Mouse (Mus musculus): ENCODE data around the gene Ebp. TPM values are rescaled to one million over a fixed set of nuclear protein-coding genes. Genes with fewer than 3 reads are reported as not detected.
A peak's percentile ranks its signal among the peaks of the same experiment; 100 is the strongest.

Ebp gene
- polyA plus RNA-seq, 1 experiment from 2014 or later, result 69.7 TPM

DNA sequence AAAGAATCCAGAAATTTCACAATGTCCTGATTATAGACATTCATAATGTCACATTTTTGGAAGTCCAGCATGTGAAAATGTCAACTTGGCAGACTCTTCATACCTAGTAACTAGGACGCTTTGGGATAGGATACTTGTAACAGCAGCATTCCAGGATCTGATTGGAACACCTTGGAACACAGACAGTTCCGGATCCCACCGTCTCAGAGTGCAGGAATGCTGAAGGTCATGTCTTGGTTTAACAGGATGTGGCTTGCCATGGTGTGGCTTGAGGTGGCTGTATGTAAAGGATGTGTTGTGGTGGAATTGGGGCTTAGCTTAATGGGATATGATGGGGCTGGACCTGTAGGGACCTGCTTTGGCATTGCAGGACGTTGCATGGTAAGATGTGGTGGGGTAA, 11.8 kb upstream of the Ebp start:
- H3K36me3 ChIP-seq (ENCODE audit: control insufficient read depth, insufficient read depth, low read length), result no peaks in the 10 kb centered on the region
- H3K4me2 ChIP-seq (ENCODE audit: low read length), result no peak overlapping the region
- H3K27ac ChIP-seq (ENCODE audit: low read depth), result no peak overlapping the region
- H3K9me3 ChIP-seq (ENCODE audit: control insufficient read depth, low read length), result no peaks in the 10 kb centered on the region
- H3K4me3 ChIP-seq (ENCODE audit: low read depth, low read length), result no peak overlapping the region
- no peak for ATAC-seq (replicated peaks; ENCODE audit: low FRiP score, low TSS enrichment, low read depth)
- DNase-seq (ENCODE audit: low spot score), result no peak
- H3K27me3 ChIP-seq (replicated peaks; ENCODE audit: control insufficient read depth, insufficient read depth, low read length), result no peaks in the 10 kb centered on the region
- no peaks in the 10 kb centered on the region for H3K4me1 ChIP-seq (replicated peaks; ENCODE audit: control insufficient read depth, insufficient read depth, low read length)
- H3K9ac ChIP-seq (ENCODE audit: low read length), result no peak overlapping the region
- WGBS, result 80% methylated on average over 4 of the region's 4 CpGs

DNA sequence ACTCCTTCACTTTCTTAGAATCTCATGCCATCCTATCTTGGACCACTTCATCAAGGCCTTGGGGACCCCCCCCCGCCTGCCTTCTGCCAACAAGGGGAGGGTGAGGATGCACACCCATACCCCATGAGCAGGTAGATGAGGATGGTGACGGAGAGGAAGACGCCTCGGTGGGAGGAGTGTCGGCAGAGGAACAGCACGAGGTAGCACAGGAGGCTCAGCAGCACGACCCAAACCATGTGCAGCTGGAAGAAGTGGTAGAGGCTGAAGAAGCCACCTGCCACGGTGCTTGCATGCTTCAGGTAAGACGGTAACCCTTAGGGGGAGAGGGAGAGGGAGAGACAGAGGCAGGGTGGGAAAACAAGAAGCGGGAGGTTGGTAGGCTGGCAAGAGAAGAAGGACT, 10.8 kb upstream of the Ebp start:
- 79% methylated on average over 10 of the region's 10 CpGs for WGBS
- no peak for DNase-seq (ENCODE audit: low spot score)

DNA sequence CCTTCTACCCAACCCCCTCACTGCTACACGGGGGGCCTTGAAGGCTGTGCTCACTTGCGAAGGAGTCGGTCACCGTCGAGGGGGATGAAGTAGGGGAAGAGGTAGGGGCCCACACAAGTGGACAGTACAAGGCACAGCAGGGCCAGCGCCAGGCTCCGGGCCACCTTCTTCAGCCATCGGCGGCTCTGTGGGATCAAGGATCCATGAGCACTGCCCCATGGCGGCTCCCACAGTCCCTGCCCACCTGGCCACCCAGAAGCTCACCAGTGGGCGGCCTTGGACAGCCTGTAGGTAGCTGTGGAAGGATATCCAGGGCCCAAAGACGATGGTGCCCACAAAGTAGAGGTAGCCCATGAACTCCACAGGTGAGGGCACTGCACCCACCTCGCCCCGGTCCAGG, 9.8 kb upstream of the Ebp start:
- no peak overlapping the region for H3K4me3 ChIP-seq (ENCODE audit: low read depth, low read length)
- H3K9ac ChIP-seq (ENCODE audit: low read length), result no peak overlapping the region
- no peak overlapping the region for H3K4me2 ChIP-seq (ENCODE audit: low read length)
- DNase-seq (ENCODE audit: low spot score), result no peak
- H3K36me3 ChIP-seq (ENCODE audit: control insufficient read depth, insufficient read depth, low read length), result 0 out of 2 replicates have a peak, but pooled peaks cover 2% of the 10 kb centered on the region
- H3K9me3 ChIP-seq (ENCODE audit: control insufficient read depth, low read length), result no peaks in the 10 kb centered on the region
- no peaks in the 10 kb centered on the region for H3K27me3 ChIP-seq (replicated peaks; ENCODE audit: control insufficient read depth, insufficient read depth, low read length)
- H3K27ac ChIP-seq (ENCODE audit: low read depth), result no peak overlapping the region
- ATAC-seq (replicated peaks; ENCODE audit: low FRiP score, low TSS enrichment, low read depth), result no peak
- WGBS, result 90% methylated on average over 14 of the region's 14 CpGs
- H3K4me1 ChIP-seq (replicated peaks; ENCODE audit: control insufficient read depth, insufficient read depth, low read length), result no peaks in the 10 kb centered on the region

More for the DNA sequence above, 10.8 kb upstream of the Ebp start:
- H3K4me1 ChIP-seq (replicated peaks; ENCODE audit: control insufficient read depth, insufficient read depth, low read length), result no peaks in the 10 kb centered on the region
- ATAC-seq (replicated peaks; ENCODE audit: low FRiP score, low TSS enrichment, low read depth), result no peak
- H3K9ac ChIP-seq (ENCODE audit: low read length), result no peak overlapping the region
- H3K27ac ChIP-seq (ENCODE audit: low read depth), result no peak overlapping the region
- H3K9me3 ChIP-seq (ENCODE audit: control insufficient read depth, low read length), result no peaks in the 10 kb centered on the region
- H3K27me3 ChIP-seq (replicated peaks; ENCODE audit: control insufficient read depth, insufficient read depth, low read length), result no peaks in the 10 kb centered on the region
- no peak overlapping the region for H3K4me2 ChIP-seq (ENCODE audit: low read length)
- H3K36me3 ChIP-seq (ENCODE audit: control insufficient read depth, insufficient read depth, low read length), result 0 out of 2 replicates have a peak, but pooled peaks cover 2% of the 10 kb centered on the region
- H3K4me3 ChIP-seq (ENCODE audit: low read depth, low read length), result no peak overlapping the region

DNA sequence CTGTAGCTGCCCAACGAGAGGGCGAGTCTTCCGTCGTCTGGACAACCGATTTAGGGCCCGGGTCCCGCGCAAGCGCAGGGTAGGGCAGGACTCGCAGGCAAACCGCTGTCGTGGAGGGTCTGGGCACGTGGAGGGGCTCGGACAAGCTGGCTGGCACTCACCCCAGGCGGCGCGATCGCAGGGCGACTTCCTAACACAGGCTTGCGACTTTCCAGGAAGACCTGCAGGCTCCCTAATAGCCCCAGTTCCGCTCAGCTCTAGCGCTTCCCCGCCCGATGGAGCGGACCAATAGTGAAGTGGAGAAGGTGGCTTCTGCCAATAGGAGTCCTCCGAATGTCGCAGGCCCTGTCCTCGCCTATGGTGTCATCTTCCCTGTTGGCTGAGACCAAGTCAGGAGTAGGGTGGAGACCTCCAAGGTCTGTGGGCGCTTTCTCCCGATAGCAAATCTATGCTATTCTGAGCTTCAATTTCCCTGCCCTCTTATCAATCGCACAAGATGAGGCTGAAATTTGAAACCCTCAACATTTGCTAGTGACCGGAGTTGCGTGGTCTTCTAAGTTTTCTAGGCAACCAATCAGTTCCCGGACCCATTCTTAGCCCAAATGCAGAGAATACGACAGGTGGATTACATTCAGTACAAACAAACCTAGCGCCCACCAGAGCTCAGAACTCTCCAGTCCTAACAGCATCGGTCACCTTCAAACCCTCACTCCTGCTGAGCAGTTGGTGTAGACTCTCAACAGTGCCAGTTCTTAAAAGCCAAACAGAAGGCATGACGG, 483 bp downstream of the Ebp start:
- 15% methylated on average over 37 of the region's 38 CpGs for WGBS
- Histone ChIP-seq H3K4me1 (replicated peaks; ENCODE audit: control insufficient read depth, insufficient read depth, low read length) (no peaks in the 10 kb centered on the region), H3K4me3 (ENCODE audit: low read depth, low read length) (peak overlapping the region; percentile 57), H3K9me3 (ENCODE audit: control insufficient read depth, low read length) (no peaks in the 10 kb centered on the region), H3K27me3 (replicated peaks; ENCODE audit: control insufficient read depth, insufficient read depth, low read length) (no peaks in the 10 kb centered on the region), H3K9ac (ENCODE audit: low read length) (peak overlapping the region; percentile 48), H3K27ac (ENCODE audit: low read depth) (peak overlapping the region; percentile 27; the same call in 1 of the 2 replicates), H3K4me2 (ENCODE audit: low read length) (peak overlapping the region; percentile 58), H3K36me3 (ENCODE audit: control insufficient read depth, insufficient read depth, low read length) (no peaks in the 10 kb centered on the region)
- ATAC-seq (replicated peaks; ENCODE audit: low FRiP score, low TSS enrichment, low read depth) (peak; percentile 97), DNase-seq (ENCODE audit: low spot score) (peak; percentile 80)

DNA sequence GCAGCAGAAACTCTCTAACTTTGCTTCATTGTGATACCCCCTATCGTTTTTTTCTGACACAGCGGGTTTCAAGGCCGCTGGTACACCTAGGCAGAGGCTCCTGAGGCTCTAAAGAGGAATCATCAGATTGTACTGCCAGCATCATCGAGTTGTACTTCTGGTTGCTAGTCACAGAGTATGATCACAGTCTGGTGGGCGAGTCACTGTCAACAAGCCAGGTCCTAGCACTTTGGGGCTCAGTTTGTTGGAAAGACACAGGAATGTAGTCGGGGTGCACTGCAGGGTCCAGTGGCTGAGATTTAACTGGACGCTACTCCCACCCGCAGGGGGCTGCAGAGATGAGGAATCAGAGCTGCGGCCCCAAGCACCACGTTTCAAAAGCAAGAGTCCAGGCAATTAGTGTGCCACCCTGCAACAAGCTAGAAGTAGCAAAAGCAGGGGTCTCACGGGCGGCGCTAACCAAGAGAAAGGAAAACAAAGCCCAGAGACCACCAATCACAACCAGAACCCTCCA, 1.1 kb downstream of the Ebp start:
- H3K4me1 ChIP-seq (replicated peaks; ENCODE audit: control insufficient read depth, insufficient read depth, low read length), result no peaks in the 10 kb centered on the region
- peak overlapping the region; percentile 58 for H3K4me2 ChIP-seq (ENCODE audit: low read length)
- no peaks in the 10 kb centered on the region for H3K9me3 ChIP-seq (ENCODE audit: control insufficient read depth, low read length)
- peak overlapping the region; percentile 48 for H3K9ac ChIP-seq (ENCODE audit: low read length)
- WGBS, result 5% methylated on average over 13 of the region's 13 CpGs
- 0 out of 2 replicates have a peak, but pooled peaks have one; percentile 30 for ATAC-seq (replicated peaks; ENCODE audit: low FRiP score, low TSS enrichment, low read depth)
- H3K27me3 ChIP-seq (replicated peaks; ENCODE audit: control insufficient read depth, insufficient read depth, low read length), result no peaks in the 10 kb centered on the region
- peak overlapping the region; percentile 27; the same call in 1 of the 2 replicates for H3K27ac ChIP-seq (ENCODE audit: low read depth)
- no peaks in the 10 kb centered on the region for H3K36me3 ChIP-seq (ENCODE audit: control insufficient read depth, insufficient read depth, low read length)
- peak overlapping the region; percentile 57 for H3K4me3 ChIP-seq (ENCODE audit: low read depth, low read length)
- DNase-seq (ENCODE audit: low spot score), result no peak

DNA sequence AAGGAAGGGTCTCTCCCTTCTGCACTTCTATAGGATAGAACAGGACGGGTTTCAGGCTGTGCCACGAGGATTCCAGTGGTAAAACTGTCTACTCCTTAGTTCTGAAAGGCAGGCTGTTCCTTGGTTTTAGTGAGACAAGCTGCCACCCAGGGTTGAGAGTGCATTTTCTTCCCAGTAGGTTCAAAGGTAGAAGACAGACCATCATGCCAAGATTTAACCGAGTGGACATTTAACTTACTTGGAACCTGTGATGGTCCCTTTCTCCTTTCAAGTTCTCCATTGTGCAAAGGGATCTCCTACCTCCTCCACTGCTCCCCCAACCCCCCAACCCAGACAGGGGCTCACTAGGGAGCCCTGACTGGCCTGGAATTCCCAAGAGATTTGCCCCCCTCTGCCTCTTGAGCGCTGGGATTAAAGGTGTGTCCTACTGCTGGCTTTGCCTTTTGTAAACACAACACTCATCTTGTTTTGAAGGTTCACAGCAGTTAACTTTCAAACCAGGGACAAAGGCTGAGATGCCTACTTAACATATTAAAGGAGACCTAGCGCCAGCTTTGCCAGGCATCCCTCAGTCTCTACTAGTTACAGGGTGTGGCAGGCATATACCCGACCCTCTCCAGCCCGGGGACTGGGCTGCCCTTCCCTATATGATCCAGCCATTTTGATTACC, 10.3 kb downstream of the Ebp start:
- H3K4me2 ChIP-seq (ENCODE audit: low read length), result no peak overlapping the region
- H3K4me3 ChIP-seq (ENCODE audit: low read depth, low read length), result no peak overlapping the region
- no peak overlapping the region for H3K9ac ChIP-seq (ENCODE audit: low read length)
- no peak overlapping the region for H3K27ac ChIP-seq (ENCODE audit: low read depth)
- no peaks in the 10 kb centered on the region for H3K4me1 ChIP-seq (replicated peaks; ENCODE audit: control insufficient read depth, insufficient read depth, low read length)
- H3K27me3 ChIP-seq (replicated peaks; ENCODE audit: control insufficient read depth, insufficient read depth, low read length), result no peaks in the 10 kb centered on the region
- DNase-seq (ENCODE audit: low spot score) (no peak), ATAC-seq (replicated peaks; ENCODE audit: low FRiP score, low TSS enrichment, low read depth) (no peak)
- WGBS, result 15% methylated on average over 7 of the region's 7 CpGs
- H3K36me3 ChIP-seq (ENCODE audit: control insufficient read depth, insufficient read depth, low read length), result peaks cover 7% of the 10 kb centered on the region; the same call in 1 of the 2 replicates
- H3K9me3 ChIP-seq (ENCODE audit: control insufficient read depth, low read length), result no peaks in the 10 kb centered on the region

DNA sequence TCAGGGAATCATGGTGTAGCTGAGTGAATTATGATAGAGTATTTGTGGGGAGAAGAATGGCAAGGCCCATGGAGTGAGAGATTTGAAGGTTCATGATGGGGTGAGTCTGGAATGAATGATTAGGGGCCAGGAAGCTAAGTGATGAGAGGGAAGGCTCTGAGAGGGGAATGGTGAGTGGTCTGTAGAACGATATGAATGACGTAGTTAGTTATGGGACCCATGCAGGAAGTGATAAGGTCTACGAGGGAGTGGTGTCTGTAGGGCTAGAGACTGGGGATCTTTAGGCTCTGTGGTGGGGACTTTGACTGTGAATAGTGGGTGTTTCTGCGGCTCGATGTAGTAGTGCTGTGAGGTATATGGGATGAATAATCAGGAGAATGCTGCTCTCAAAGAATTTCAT, 13.7 kb downstream of the Ebp start:
- Histone ChIP-seq H3K36me3 (ENCODE audit: control insufficient read depth, insufficient read depth, low read length) (no peaks in the 10 kb centered on the region), H3K4me1 (replicated peaks; ENCODE audit: control insufficient read depth, insufficient read depth, low read length) (no peaks in the 10 kb centered on the region), H3K27ac (ENCODE audit: low read depth) (no peak overlapping the region), H3K9me3 (ENCODE audit: control insufficient read depth, low read length) (no peaks in the 10 kb centered on the region), H3K9ac (ENCODE audit: low read length) (no peak overlapping the region), H3K4me3 (ENCODE audit: low read depth, low read length) (no peak overlapping the region), H3K4me2 (ENCODE audit: low read length) (no peak overlapping the region), H3K27me3 (replicated peaks; ENCODE audit: control insufficient read depth, insufficient read depth, low read length) (no peaks in the 10 kb centered on the region)
- 90% methylated on average over 5 of the region's 5 CpGs for WGBS
- DNase-seq (ENCODE audit: low spot score) (no peak), ATAC-seq (replicated peaks; ENCODE audit: low FRiP score, low TSS enrichment, low read depth) (no peak)

DNA sequence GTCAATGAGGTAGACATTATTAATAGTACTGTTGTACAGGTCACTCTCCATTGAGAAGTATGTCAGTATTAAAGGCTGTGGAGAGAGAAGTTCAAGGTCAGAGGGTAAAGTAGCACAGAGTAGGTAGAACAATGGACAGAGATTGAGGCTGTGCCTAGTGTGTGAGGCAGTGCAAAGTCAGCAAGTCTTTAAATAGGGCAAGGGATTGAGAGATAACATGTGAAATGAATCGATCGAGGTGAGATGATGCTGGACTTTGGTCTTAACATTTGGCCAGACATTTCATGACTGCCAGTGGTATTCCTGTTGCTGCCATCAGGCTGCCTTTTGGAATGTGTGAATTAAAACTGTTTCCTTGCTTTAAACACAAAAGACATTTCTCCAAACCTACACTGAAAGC, 14.4 kb downstream of the Ebp start:
- 87% methylated on average over 2 of the region's 2 CpGs for WGBS
- Histone ChIP-seq H3K36me3 (ENCODE audit: control insufficient read depth, insufficient read depth, low read length) (no peaks in the 10 kb centered on the region), H3K27ac (ENCODE audit: low read depth) (no peak overlapping the region), H3K9me3 (ENCODE audit: control insufficient read depth, low read length) (no peaks in the 10 kb centered on the region), H3K4me2 (ENCODE audit: low read length) (no peak overlapping the region), H3K9ac (ENCODE audit: low read length) (no peak overlapping the region), H3K4me1 (replicated peaks; ENCODE audit: control insufficient read depth, insufficient read depth, low read length) (no peaks in the 10 kb centered on the region), H3K4me3 (ENCODE audit: low read depth, low read length) (no peak overlapping the region), H3K27me3 (replicated peaks; ENCODE audit: control insufficient read depth, insufficient read depth, low read length) (no peaks in the 10 kb centered on the region)
- DNase-seq (ENCODE audit: low spot score) (no peak), ATAC-seq (replicated peaks; ENCODE audit: low FRiP score, low TSS enrichment, low read depth) (no peak)
